19 mouse cellular contexts compared by ENCODE assay signal in genomic region chr7:130298926-130299594, GRCm38 (mm10).
DNase-seq lines count a peak whose midpoint lies in the region; ATAC-seq and TF ChIP-seq lines count a peak whose summit lies in the region.
"Had no signal": no experiment of that assay in that cellular context is flagged by ENCODE, and none has a peak within 500 bp of the region (broad histone marks: within the 10 kb centered on the region; RNA-seq: fewer than 3 reads in every experiment).

No protein-coding gene starts in this region.

- no peak for TF ChIP-seq POLR2A in lung, adult 2 months (IDR thresholded peaks at IDR 0.05; ENCODE audit: borderline replicate concordance, extremely low read depth, low read depth, low read length)

- intact Hi-C loops in heart, postnatal 14 days (cut with DNase I) = no loop called here

- H3K27ac ChIP-seq in lung, embryonic 16.5 days (ENCODE audit: low read length) = no peak overlapping the region
- H3K27ac ChIP-seq in intestine, embryonic 15.5 days = no peak overlapping the region
- H3K27ac ChIP-seq: heart, embryonic 10.5 days; hindbrain, embryonic 12.5 days; layer of hippocampus, adult 2 months; liver, embryonic 13.5 days; macrophage; midbrain, embryonic 15.5 days; neural tube, embryonic 12.5 days had no signal

- no peak for TF ChIP-seq CTCF in lung, adult 2 months (IDR thresholded peaks at IDR 0.05; ENCODE audit: insufficient read depth, low read length)

- no peak overlapping the region for H3K9ac ChIP-seq in lung, embryonic 16.5 days (ENCODE audit: low read length)
- H3K9ac ChIP-seq in intestine, embryonic 15.5 days = no peak overlapping the region
- H3K9ac ChIP-seq: hindbrain, embryonic 12.5 days; liver, embryonic 13.5 days; midbrain, embryonic 15.5 days; neural tube, embryonic 12.5 days had no signal

- no peak overlapping the region for H3K4me2 ChIP-seq in lung, embryonic 16.5 days (ENCODE audit: low read depth, low read length)
- no peak overlapping the region for H3K4me2 ChIP-seq in intestine, embryonic 15.5 days (replicated peaks)
- H3K4me2 ChIP-seq: hindbrain, embryonic 12.5 days; liver, embryonic 13.5 days; midbrain, embryonic 15.5 days; neural tube, embryonic 12.5 days had no signal

- H3K36me3 ChIP-seq in lung, embryonic 16.5 days (ENCODE audit: control insufficient read depth, insufficient read depth, low read length) = no peaks in the 10 kb centered on the region
- H3K36me3 ChIP-seq in intestine, embryonic 15.5 days = no peaks in the 10 kb centered on the region
- H3K36me3 ChIP-seq: heart, embryonic 10.5 days; hindbrain, embryonic 12.5 days; liver, embryonic 13.5 days; midbrain, embryonic 15.5 days; neural tube, embryonic 12.5 days had no signal

- 62% methylated on average over 3 of the region's 3 CpGs for WGBS in lung, embryonic 16.5 days
- WGBS in lung, adult 2 months = 78% methylated on average over 3 of the region's 3 CpGs
- 64% methylated on average over 3 of the region's 3 CpGs for WGBS in intestine, embryonic 15.5 days

- DNase-seq in embryo, embryonic 10.5 days (ENCODE audit: low spot score) = peak; percentile 51
- no peak for DNase-seq in embryo, embryonic 11 days
- no peak for DNase-seq in lung, adult 2 months
- DNase-seq in hindlimb bud, embryonic 11.5 days (ENCODE audit: extremely low spot score, low read depth, low spot score) = peak; percentile 44
- no peak for DNase-seq in spleen, postnatal 36 days (ENCODE audit: low spot score in 2 of 2)
- DNase-seq in heart, postnatal 14 days = no peak
- DNase-seq: cerebellum, adult 11-12 months; gastrocnemius, postnatal 25 days; kidney, adult 18-20 months; liver, embryonic 13.5 days had no signal

- no peaks in the 10 kb centered on the region for H3K27me3 ChIP-seq in lung, embryonic 16.5 days (ENCODE audit: control insufficient read depth, insufficient read depth, low read depth, low read length)
- no peaks in the 10 kb centered on the region for H3K27me3 ChIP-seq in intestine, embryonic 15.5 days (replicated peaks)
- H3K27me3 ChIP-seq: hindbrain, embryonic 12.5 days; liver, embryonic 13.5 days; midbrain, embryonic 15.5 days; neural tube, embryonic 12.5 days had no signal

- peak; percentile 57; the same call in 1 of the 2 replicates for ATAC-seq in lung, embryonic 16.5 days (ENCODE audit: low read depth)
- no peak for ATAC-seq in intestine, embryonic 15.5 days
- ATAC-seq: forebrain, embryonic 16.5 days; midbrain, embryonic 15.5 days had no signal

- no peaks in the 10 kb centered on the region for H3K4me1 ChIP-seq in lung, embryonic 16.5 days (replicated peaks; ENCODE audit: control insufficient read depth, insufficient read depth, low read length)
- no peaks in the 10 kb centered on the region for H3K4me1 ChIP-seq in lung, adult 2 months (ENCODE audit: control insufficient read depth, insufficient read depth, low read length)
- 0 out of 2 replicates have a peak, but pooled peaks cover 5% of the 10 kb centered on the region for H3K4me1 ChIP-seq in intestine, embryonic 15.5 days (replicated peaks)
- H3K4me1 ChIP-seq: hindbrain, embryonic 12.5 days; liver, embryonic 13.5 days; midbrain, embryonic 15.5 days; neural tube, embryonic 12.5 days had no signal

- no peaks in the 10 kb centered on the region for H3K9me3 ChIP-seq in lung, embryonic 16.5 days (ENCODE audit: control insufficient read depth, low read length)
- no peaks in the 10 kb centered on the region for H3K9me3 ChIP-seq in intestine, embryonic 15.5 days
- H3K9me3 ChIP-seq: heart, embryonic 10.5 days; hindbrain, embryonic 12.5 days; liver, embryonic 13.5 days; midbrain, embryonic 15.5 days; neural tube, embryonic 12.5 days had no signal

- no peak overlapping the region for H3K4me3 ChIP-seq in lung, embryonic 16.5 days (ENCODE audit: low read length)
- H3K4me3 ChIP-seq in lung, adult 2 months (replicated peaks; ENCODE audit: extremely low read depth, low read depth, low read length) = no peak overlapping the region
- no peak overlapping the region for H3K4me3 ChIP-seq in intestine, embryonic 15.5 days (replicated peaks)
- H3K4me3 ChIP-seq: heart, embryonic 10.5 days; hindbrain, embryonic 12.5 days; layer of hippocampus, adult 2 months; liver, embryonic 13.5 days; midbrain, embryonic 15.5 days; neural tube, embryonic 12.5 days had no signal

Comparison
In these comparisons a context has a peak if more than half of its experiments do, and no peak if none do; other contexts are left out.
1. DNase-seq: peak in embryo, embryonic 10.5 days (single experiment) and hindlimb bud, embryonic 11.5 days (single experiment); none in embryo, embryonic 11 days (single experiment), lung, adult 2 months (single experiment), spleen, postnatal 36 days (0 of 2) and heart, postnatal 14 days (0 of 2).